Mouse (Mus musculus) megakaryocyte, adult 5-6 weeks (primary cell): ENCODE data around the gene Ager. TPM values are rescaled to one million over a fixed set of nuclear protein-coding genes. Genes with fewer than 3 reads are reported as not detected.

Experiments
- ATAC-seq: 2 replicates; pipeline ENCODE4 v1.8.0; 2016; ENCODE audit warnings: mild to moderate bottlenecking, inconsistent platforms; ENCODE audit not compliant: poor library complexity, severe bottlenecking
- total RNA-seq, 2 experiments: library from RNA; stranded (forward) in 1 of 2; stranded (reverse) in 1 of 2; fragments of 153-499, 151-499 nt in 1 of 2; fragments of 221-1000, 200-1000 nt in 1 of 2; gene quantifications; 2 replicates each; pipeline versions ENCODE4 v1.2.3 to v1.2.4; 2015 to 2017

Ager gene
- total RNA-seq, 2 experiments from 2014 or later: 1.6 to 1.8 TPM

DNA sequence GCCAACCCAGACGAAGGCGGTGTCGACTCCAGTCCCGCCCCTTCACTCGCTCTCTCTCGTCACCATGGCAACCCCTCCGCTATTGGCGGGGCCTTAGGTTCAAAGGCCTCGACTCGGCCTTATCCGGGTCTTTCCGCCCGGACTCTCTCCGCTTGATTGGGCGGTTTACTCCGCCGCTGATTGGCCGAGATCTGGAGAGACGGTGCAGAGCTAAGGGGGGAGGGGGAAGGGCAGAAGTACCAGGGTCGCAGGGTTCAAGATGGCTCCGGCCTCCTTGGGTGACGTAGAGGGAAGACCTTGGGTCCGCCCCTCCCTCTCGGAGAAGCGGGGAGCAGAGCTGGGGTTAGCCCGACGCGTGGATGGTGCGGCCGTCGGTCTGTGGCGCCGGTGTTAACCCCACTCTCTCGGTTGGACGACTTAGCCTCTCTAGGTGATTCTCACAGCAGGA is 6.4 kb downstream of the Ager start, which contains the start of gene Agpat1:
Gene Agpat1, plus strand, starts transcription at position 202 of the 448 bp plus-strand sequence.
- peak; percentile 73 for ATAC-seq

DNA sequence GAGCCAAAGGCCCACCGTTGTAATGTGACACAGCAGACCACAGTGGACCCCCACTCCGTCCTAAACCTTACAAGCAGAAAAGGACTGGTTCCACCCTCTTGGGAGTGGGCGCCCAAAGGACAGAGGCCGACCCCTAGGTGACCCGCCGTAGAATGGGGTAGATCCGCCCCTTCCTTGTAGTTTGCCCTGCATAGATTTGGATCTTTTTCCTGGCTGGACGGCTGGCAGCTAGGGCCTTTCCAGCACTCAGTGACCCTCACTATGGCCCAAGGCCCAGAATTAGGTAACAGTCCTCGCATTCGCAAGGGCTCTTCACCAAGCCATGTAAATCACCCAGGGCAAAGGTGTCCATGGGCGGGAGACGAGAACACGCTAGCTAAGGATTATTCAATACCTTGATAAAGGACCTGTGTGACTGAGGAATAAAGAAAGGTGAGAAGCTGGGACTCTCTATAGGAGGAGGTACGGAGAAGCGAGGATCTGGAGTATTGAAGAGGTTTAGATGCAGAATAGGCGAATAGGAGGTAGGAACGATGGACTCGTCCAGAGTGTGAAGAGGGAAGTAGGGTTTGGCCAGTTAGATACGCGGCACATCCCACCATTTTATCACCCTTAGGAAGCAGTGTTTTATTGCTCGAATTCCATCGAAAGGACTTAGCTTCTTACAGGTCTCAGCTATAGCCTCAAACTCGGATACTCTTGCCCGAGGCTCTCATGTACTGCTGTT is 7.0 kb downstream of the Ager start:
- no peak for ATAC-seq

GRCm38 (mm10) chr17:34605609-34606008 is 7.9 kb downstream of the Ager start:
- ATAC-seq: peak; percentile 48

DNA sequence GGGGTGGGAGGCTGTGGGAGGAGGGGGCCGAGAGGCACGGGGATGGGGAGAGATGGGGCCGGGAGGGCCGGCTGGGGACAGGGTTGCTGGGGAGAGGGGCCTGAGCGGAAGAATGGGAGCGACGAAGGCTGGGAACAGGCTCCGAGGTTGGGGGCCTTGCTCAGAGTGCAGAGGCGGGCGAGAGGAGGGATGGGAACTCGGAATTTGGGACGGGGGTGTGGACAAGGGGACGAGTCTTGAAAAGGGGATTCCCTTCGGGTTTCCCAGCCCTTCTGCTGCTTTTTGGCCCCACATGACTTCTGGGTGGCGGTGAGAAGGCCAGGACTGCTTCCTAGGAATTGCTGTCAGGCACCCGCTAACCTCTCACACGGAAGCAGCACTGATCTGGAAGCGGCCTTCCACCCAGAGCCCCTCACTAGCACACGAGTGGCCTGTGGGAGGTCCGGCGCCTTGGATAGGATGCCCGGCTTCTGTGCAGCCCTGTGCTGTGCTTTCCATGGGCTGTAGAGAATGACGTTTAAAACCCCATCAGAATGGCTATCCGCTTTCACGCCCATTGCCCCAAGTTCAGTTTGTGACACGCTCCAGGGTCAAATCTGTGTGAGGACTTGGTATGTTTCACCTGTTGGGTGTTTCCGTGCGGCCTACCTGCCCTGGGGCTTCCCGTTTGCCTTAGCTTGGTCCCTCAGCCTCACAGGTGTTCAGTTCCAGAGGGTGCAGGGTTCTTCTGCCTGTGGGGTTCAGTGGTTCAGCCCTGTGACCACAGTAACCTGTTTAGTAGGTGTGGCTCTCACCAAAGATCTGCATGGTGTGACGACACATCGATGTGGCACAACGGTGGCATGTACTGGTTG is 8.8 kb downstream of the Ager start:
- ATAC-seq: no peak

- ATAC-seq: no peak
These were observed 10.3 kb downstream of the Ager start for GRCm38 (mm10) chr17:34607997-34608396.

DNA sequence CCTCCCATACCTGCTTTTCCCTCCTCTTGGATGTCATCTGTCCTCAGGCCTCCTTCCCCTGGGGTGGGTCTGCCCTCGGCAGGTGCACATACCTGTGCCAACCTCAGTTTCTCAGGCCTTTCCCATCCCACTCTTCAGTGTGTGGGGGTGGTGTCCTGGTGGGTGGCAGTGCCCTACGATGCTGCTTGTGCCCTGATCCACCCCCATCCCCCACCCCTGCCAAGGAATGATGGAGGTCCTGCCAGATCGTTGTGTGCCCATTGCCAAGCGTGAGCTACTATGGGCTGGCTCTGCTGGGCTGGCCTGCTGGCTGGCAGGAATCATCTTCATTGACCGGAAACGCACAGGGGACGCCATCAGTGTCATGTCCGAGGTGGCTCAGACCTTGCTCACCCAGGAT is 13.4 kb downstream of the Ager start:
- no peak for ATAC-seq

GRCm38 (mm10) chr17:34613054-34613645 is 15.5 kb downstream of the Ager start:
- ATAC-seq: no peak

DNA sequence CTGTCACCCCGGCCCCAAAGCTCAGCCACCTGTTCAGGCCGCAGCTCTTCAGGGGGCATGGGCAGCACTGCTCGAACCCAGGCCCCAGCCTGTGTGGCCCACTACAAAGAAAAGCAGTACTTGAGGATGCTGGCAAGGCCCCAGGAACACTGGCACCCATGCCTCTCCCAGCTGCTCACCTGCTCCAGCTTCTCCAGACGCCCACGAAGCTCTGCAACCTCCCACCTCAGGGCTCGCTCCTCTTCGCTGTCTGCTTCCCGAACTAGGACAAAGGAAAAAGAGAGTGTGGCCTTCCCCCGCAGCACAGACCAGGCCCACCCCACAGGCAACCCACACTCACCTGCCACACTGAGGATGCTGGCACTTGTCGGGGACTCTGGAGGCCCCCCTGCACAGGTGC is 16.2 kb downstream of the Ager start:
- ATAC-seq: no peak

GRCm38 (mm10) chr17:34615871-34616270 is 18.2 kb downstream of the Ager start, which contains the start of gene Egfl8:
Gene Egfl8 (minus strand): TSS chr17:34615971.
- ATAC-seq: no peak

DNA sequence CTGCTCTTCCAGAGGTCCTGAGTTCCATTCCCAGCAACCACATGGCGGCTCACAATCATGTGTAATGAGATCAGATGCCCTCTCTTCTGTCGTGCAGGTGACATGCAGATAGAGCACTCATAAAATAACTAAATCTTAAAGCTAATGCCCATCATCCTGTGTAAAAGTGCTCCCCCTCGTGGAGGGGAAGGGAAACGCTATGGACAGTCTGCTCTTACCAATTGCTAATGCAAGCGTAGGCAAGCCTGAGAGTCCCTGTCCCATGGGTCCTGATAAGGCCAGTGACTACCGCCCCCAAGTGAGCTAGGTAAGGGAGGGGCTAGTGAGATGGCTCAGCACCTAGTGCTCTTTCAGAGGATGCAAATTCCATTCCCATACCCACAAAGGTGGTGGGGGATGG is 21.3 kb downstream of the Ager start:
- ATAC-seq: peak; percentile 83

DNA sequence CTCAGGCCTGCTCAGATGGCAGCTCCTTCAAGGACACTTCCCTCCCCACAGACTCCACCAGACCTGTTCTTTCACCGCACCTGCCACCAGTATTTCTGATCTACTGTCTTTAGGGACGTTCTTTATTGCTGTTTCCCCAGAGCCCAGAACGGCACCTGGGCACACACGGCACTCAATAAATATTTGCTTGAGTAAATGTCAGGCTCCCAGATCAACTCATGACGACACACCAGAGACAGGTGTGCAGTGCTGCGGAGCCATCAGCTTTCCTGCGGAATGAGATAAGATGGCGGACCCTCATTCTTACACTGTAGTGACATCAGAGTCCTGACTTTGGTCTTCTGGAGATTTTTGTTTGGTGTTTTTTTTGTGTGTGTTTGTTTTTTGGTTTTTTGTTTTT is 23.3 kb downstream of the Ager start:
- ATAC-seq: no peak

GRCm38 (mm10) chr17:34623161-34623560 is 25.5 kb downstream of the Ager start:
- ATAC-seq: no peak

DNA sequence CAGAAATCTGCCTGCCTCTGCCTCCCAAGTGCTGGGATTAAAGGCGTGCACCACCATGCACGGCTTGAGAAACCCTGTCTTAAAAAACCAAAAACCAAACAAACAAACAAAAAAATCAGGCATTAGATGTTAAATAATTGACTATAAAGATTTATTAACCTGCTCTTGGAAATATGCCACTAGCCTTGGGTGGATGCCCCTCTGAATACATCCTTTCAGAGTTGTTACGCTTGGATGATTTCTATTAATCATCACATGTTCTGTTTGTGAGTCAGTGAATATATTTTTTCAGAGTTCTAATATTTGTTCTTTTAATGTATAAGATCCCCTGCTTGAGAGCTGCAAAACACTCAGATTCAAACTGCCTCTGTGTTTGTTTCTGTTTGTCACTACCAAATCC is 27.3 kb downstream of the Ager start:
- ATAC-seq: no peak

GRCm38 (mm10) chr17:34626062-34626772 is 28.6 kb downstream of the Ager start:
- ATAC-seq: no peak

DNA sequence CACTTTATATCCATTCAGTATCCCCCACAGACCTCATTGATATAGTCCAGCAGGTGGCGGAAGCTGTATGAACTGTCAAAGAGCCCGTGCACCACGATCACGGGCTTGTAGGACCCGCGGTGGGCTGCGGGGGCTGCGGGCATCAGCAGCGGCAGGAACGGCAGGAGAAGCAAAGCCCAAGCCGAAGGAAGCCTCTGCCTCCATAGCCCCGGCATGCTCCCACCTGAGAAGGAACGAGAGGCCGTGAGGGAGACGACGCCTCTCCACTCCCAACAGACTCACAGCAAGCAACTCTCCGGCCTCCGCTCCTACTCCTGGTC is 29.1 kb downstream of the Ager start:
- ATAC-seq: peak; percentile 60

DNA sequence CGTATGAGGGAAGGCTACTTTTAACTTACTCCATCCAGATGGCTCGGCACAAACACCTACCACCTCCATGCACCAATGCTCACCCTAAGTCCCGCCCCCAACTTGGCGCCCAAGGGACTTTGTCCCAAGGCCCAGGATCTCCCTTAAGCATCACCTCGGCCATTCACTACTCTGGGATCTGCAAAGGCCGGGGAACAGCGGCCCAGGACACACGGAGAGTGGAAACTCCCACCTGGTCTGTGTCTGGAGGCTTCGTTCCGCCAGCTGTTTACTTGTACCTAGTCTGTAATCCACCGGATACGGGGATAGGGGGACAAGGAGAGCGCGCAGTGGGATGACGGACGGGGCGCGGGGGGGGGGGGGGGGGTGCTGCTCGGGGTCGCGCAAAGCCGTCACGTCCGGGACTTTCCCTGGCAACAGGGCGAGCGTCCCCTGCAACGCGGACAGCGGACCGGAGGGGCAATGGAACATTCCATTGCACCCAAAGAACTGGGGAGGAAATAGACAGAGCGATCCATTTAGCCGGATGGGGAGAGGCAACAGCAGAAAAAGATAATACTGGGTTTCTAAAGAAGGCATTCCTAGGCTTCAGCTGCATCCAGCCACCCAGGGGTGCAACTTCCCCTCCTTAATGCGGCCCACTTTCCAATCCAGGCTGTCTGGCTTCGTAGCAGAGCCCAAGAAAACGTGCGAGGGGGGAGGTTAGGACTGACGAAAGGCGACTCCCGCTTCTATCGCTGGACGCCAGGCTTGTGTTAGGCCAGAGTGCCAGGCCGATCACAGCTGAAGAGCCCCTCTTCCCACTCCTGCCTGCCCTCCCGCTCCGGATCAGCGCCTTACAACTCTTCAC is 29.7 kb downstream of the Ager start:
- peak; percentile 45 for ATAC-seq

- peak; percentile 25; the same call in 1 of the 2 replicates for ATAC-seq
These were observed 30.4 kb downstream of the Ager start, which contains the start of gene Ppt2 for GRCm38 (mm10) chr17:34627943-34628643. Gene Ppt2 (minus strand): TSS chr17:34628510.

GRCm38 (mm10) chr17:34628644-34628967 is 30.9 kb downstream of the Ager start:
- ATAC-seq: no peak

DNA sequence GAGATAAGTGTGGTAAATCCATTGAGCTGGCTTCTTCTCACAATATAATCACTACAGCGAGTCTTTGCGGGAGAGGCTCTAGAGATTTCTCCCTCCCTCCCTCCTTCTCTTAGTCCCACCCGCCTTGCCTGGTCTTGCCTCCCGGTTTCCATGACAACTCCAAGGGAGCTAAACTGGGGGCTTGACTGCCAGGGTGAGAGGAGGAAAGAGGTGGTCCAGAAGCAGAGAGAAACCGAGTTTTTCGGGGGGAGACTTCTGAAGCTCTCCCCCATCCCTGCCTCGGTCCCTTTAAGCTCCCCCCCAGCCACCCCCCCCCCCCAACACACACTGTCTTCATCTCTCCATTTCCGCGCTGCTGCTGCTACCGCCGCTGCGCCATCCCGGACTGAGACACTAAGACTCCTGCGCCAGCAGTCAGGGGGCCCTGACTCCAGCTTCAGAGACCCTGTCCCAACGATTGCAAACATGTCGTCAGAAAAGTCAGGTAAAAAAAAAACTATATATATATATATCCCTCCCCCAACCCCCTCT is 31.6 kb downstream of the Ager start, which contains the start of gene Prrt1:
Gene Prrt1, plus strand, starts transcription at position 313 of the 531 bp plus-strand sequence.
- ATAC-seq: no peak
